Mouse (Mus musculus): ENCODE results near the gene Rnf182.

GRCm38 (mm10) chr13:43703471-43703870 lies 88.0 kb downstream of the Rnf182 start:
- TF ChIP-seq CTCF (IDR thresholded peaks at IDR 0.05; ENCODE audit: borderline replicate concordance, insufficient read depth, low read length) = no peak
- TF ChIP-seq POLR2A (IDR thresholded peaks at IDR 0.05; ENCODE audit: low read depth, low read length) = no peak
